Mouse (Mus musculus): ENCODE results near the gene Ubap1.

Ubap1 gene

GRCm38 (mm10) chr4:41348584-41349198 lies at the start of gene Ubap1:
TSS of gene Ubap1 (plus strand) at chr4:41348996.
- in situ Hi-C loops (cut with MboI, MseI): loop anchor here (10.0 kb wide), 1 partner anchor 1666 kb away; the partner anchor contains the start of gene Fancg

- in situ Hi-C loops (cut with MboI, MseI): no loop called here
These were observed 45.1 kb upstream of the Ubap1 start for GRCm38 (mm10) chr4:41303671-41304070.

GRCm38 (mm10) chr4:41304302-41304701 lies 44.5 kb upstream of the Ubap1 start:
- in situ Hi-C loops (cut with MboI, MseI): no loop called here

GRCm38 (mm10) chr4:41307406-41307805 lies 41.4 kb upstream of the Ubap1 start:
- in situ Hi-C loops (cut with MboI, MseI): no loop called here

GRCm38 (mm10) chr4:41310567-41311563 lies 37.9 kb upstream of the Ubap1 start:
- in situ Hi-C loops (cut with MboI, MseI): no loop called here

- in situ Hi-C loops (cut with MboI, MseI): no loop called here
These were observed 35.1 kb upstream of the Ubap1 start for GRCm38 (mm10) chr4:41313722-41314121.

GRCm38 (mm10) chr4:41314141-41315129 lies 34.4 kb upstream of the Ubap1 start, which contains the start of gene Dcaf12:
TSS of gene Dcaf12 (minus strand) at chr4:41314889.
- in situ Hi-C loops (cut with MboI, MseI): no loop called here

- in situ Hi-C loops (cut with MboI, MseI): no loop called here
These were observed 33.6 kb upstream of the Ubap1 start for GRCm38 (mm10) chr4:41315173-41315572.

GRCm38 (mm10) chr4:41318267-41318666 lies 30.5 kb upstream of the Ubap1 start:
- in situ Hi-C loops (cut with MboI, MseI): no loop called here

- in situ Hi-C loops (cut with MboI, MseI): no loop called here
These were observed 27.8 kb upstream of the Ubap1 start for GRCm38 (mm10) chr4:41320971-41321370.

- in situ Hi-C loops (cut with MboI, MseI): no loop called here
These were observed 21.9 kb upstream of the Ubap1 start for GRCm38 (mm10) chr4:41326876-41327275.

- in situ Hi-C loops (cut with MboI, MseI): no loop called here
These were observed 19.3 kb upstream of the Ubap1 start for GRCm38 (mm10) chr4:41329481-41329880.

GRCm38 (mm10) chr4:41331085-41331484 lies 17.7 kb upstream of the Ubap1 start:
- in situ Hi-C loops (cut with MboI, MseI): no loop called here

GRCm38 (mm10) chr4:41331698-41332421 lies 16.9 kb upstream of the Ubap1 start:
- in situ Hi-C loops (cut with MboI, MseI): no loop called here

- in situ Hi-C loops (cut with MboI, MseI): no loop called here
These were observed 12.2 kb upstream of the Ubap1 start for GRCm38 (mm10) chr4:41336546-41336945.

- in situ Hi-C loops (cut with MboI, MseI): loop anchor here (10.0 kb wide), 1 partner anchor 1674 kb away; the partner anchor contains the start of gene Fancg
These were observed 7.8 kb upstream of the Ubap1 start for GRCm38 (mm10) chr4:41340912-41341550.

GRCm38 (mm10) chr4:41346011-41346410 lies 2.8 kb upstream of the Ubap1 start:
- in situ Hi-C loops (cut with MboI, MseI): loop anchor here (10.0 kb wide), 1 partner anchor 1669 kb away; the partner anchor contains the start of gene Fancg

- in situ Hi-C loops (cut with MboI, MseI): loop anchor here (10.0 kb wide), 1 partner anchor 1667 kb away; the partner anchor contains the start of gene Fancg
These were observed 957 bp upstream of the Ubap1 start for GRCm38 (mm10) chr4:41347839-41348238.

- in situ Hi-C loops (cut with MboI, MseI): loop anchor here (10.0 kb wide), 1 partner anchor 1666 kb away; the partner anchor contains the start of gene Fancg
These were observed 399 bp downstream of the Ubap1 start for GRCm38 (mm10) chr4:41349199-41349591.

GRCm38 (mm10) chr4:41352758-41353157 lies 4.0 kb downstream of the Ubap1 start:
- in situ Hi-C loops (cut with MboI, MseI): no loop called here

Measured in T-helper 1 cell (primary cell).